Mouse (Mus musculus) erythroblast, embryonic 14.5 days (primary cell): ENCODE measurements around the gene Lhb.

Source experiments
- GATA1 ChIP-seq: IDR thresholded peaks from 2 replicates; pipeline ENCODE4 v1.6.1; 2012; ENCODE audit warnings: low read length, inconsistent platforms, mixed read lengths
- TAL1 ChIP-seq: IDR thresholded peaks from 3 replicates; pipeline ENCODE4 v1.6.1; 2012; ENCODE audit warnings: low read length, inconsistent platforms, mixed read lengths

- no peak for TF ChIP-seq TAL1
- TF ChIP-seq GATA1, result no peak
Measured at GRCm38 (mm10) chr7:45434203-45435015, 13.8 kb downstream of the Lhb start, which contains the start of gene Gys1.
